Mouse (Mus musculus) megakaryocyte, embryonic 14.5 days (primary cell): Measurements from ENCODE around the gene Phgdh. TPM values are rescaled to one million over a fixed set of nuclear protein-coding genes. Genes with fewer than 3 reads are reported as not detected.
"Not testable (repeated sequence)": the region's sequence is repeated elsewhere in the genome, so short reads cannot be mapped to it uniquely, and the experiment has no call there.

Source experiments
- H3K27me3 ChIP-seq: replicated peaks from 2 replicates; pipeline ENCODE3; 2012; ENCODE audit warnings: inconsistent platforms
- H3K36me3 ChIP-seq: replicated peaks from 2 replicates; pipeline ENCODE3; 2012; ENCODE audit warnings: low read length, inconsistent platforms, mixed read lengths
- H3K4me1 ChIP-seq: 2 replicates; pipeline ENCODE4 v1.6.1; 2012; ENCODE audit warnings: inconsistent platforms
- H3K4me3 ChIP-seq: replicated peaks from 2 replicates; pipeline ENCODE3; 2012; ENCODE audit warnings: moderate library complexity, mild to moderate bottlenecking, inconsistent platforms
- H3K9me3 ChIP-seq: 2 replicates; pipeline ENCODE4 v1.6.1; 2012; ENCODE audit warnings: inconsistent platforms
- FLI1 ChIP-seq: IDR thresholded peaks from 2 replicates; pipeline ENCODE4 v1.6.1; 2012; ENCODE audit warnings: low read length, inconsistent platforms, mixed read lengths
- GATA1 ChIP-seq: IDR thresholded peaks from 3 replicates; pipeline ENCODE4 v1.6.1; 2012; ENCODE audit warnings: mixed read lengths, low read length, inconsistent platforms, borderline replicate concordance
- polyA plus RNA-seq: library from polyadenylated mRNA; stranded (reverse); fragments of >175 nt; gene quantifications from 2 replicates; pipeline ENCODE4 v1.2.3, GENCODE M21; 2012; ENCODE audit warnings: low replicate concordance; ENCODE audit not compliant: insufficient read depth

Phgdh gene
- 70.7 and 71.0 TPM in 2 replicates for polyA plus RNA-seq

- H3K27me3 ChIP-seq, result peaks cover 13% of the 10 kb centered on the region
- H3K4me3 ChIP-seq, result peak within 1 kb of the TSS; percentile 89
- not testable (repeated sequence) for H3K36me3 ChIP-seq, H3K9me3 ChIP-seq
- peaks cover 50% of the 10 kb centered on the region for H3K4me1 ChIP-seq
These were observed at the start of gene Phgdh for GRCm38 (mm10) chr3:98339706-98340109. Phgdh (minus strand) TSS chr3:98339990.

DNA sequence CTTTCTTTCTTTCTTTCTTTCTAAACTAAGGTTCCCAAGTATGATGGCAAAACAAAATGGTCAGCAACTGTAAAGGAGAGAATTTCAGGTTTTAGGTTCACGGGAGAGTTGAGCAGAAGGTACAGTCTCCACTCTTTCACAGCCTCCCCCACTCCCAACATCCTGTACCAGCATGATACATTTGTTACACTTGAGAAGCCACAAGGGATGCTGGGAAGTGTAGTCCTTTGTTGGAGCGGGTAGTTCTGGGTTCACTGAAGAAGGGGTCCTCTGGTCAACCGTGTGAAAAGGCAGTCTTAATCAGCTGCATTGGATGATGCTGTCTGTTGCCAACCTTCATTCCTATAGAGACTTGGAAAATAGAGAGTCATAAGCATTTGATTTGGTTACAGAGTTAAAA, 49.5 kb upstream of the Phgdh start:
- H3K27me3 ChIP-seq, result peaks cover 28% of the 10 kb centered on the region
- H3K4me1 ChIP-seq, result peaks cover 5% of the 10 kb centered on the region; the same call in 1 of the 2 replicates
- no peak overlapping the region for H3K4me3 ChIP-seq
- no peak for TF ChIP-seq FLI1
- no peak for TF ChIP-seq GATA1
- no peaks in the 10 kb centered on the region for H3K9me3 ChIP-seq
- no peaks in the 10 kb centered on the region for H3K36me3 ChIP-seq

GRCm38 (mm10) chr3:98387756-98388155, 48.0 kb upstream of the Phgdh start:
- TF ChIP-seq GATA1, result no peak
- no peak for TF ChIP-seq FLI1
- Histone ChIP-seq H3K36me3 (no peaks in the 10 kb centered on the region), H3K4me1 (peaks cover 13% of the 10 kb centered on the region), H3K4me3 (no peak overlapping the region), H3K9me3 (no peaks in the 10 kb centered on the region), H3K27me3 (peaks cover 44% of the 10 kb centered on the region)

GRCm38 (mm10) chr3:98387086-98387485, 47.3 kb upstream of the Phgdh start:
- no peaks in the 10 kb centered on the region for H3K9me3 ChIP-seq
- H3K4me3 ChIP-seq, result no peak overlapping the region
- TF ChIP-seq GATA1, result no peak
- no peak for TF ChIP-seq FLI1

GRCm38 (mm10) chr3:98383024-98383790, 43.4 kb upstream of the Phgdh start:
- no peaks in the 10 kb centered on the region for H3K36me3 ChIP-seq
- H3K4me1 ChIP-seq, result peaks cover 26% of the 10 kb centered on the region
- H3K4me3 ChIP-seq, result peak overlapping the region; percentile 91
- H3K9me3 ChIP-seq, result no peaks in the 10 kb centered on the region
- TF ChIP-seq FLI1, result no peak
- no peak for TF ChIP-seq GATA1
- H3K27me3 ChIP-seq, result peaks cover 75% of the 10 kb centered on the region

More at GRCm38 (mm10) chr3:98387086-98387485, 47.3 kb upstream of the Phgdh start:
- peaks cover 20% of the 10 kb centered on the region for H3K4me1 ChIP-seq
- H3K36me3 ChIP-seq, result no peaks in the 10 kb centered on the region
- peaks cover 48% of the 10 kb centered on the region for H3K27me3 ChIP-seq

DNA sequence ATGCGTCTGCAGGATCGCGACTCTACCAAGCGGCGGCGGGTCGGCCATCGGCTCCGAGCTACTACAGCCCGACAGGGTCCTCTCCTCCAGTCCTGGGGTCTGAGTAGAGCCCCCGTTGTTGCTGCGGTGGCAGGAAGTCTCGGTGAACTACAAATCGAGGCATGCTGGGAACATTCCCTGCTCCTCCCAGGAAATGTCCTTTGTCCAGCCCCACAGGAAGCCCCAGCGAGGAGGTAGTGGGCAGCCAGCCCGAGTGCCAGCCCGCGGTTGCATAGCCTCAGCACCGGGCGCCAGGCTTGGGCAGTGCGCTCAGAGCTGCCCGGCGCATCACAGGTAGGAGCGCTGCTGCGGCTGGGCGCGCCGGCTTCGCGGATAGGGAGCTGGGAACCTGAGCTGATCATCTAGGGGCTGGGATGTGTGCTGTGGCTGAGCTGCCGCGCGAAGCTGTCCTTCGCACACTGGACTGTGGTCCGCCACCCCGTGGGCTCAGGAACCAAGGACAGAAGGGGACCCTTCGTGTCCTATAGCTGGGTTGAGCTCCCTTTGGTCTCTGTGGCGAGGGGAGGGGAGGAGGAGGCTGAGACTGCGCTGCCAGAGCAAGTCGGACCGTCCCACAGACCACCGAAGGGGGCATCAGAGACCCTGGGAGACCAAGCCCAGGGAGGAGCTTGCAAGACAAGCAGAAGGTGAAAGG, 42.6 kb upstream of the Phgdh start, which contains the start of gene Zfp697:
Zfp697 (plus strand) TSS at position 216 of the 694 bp plus-strand sequence.
- Histone ChIP-seq H3K9me3 (no peaks in the 10 kb centered on the region), H3K4me3 (peak within 1 kb of the TSS; percentile 91), H3K27me3 (peaks cover 73% of the 10 kb centered on the region), H3K4me1 (peaks cover 26% of the 10 kb centered on the region), H3K36me3 (no peaks in the 10 kb centered on the region)
- TF ChIP-seq FLI1, result no peak
- TF ChIP-seq GATA1, result no peak

- no peak for TF ChIP-seq GATA1
- TF ChIP-seq FLI1, result no peak
- peaks cover 31% of the 10 kb centered on the region for H3K4me1 ChIP-seq
- H3K9me3 ChIP-seq, result no peaks in the 10 kb centered on the region
- H3K36me3 ChIP-seq, result no peaks in the 10 kb centered on the region
- H3K4me3 ChIP-seq, result peak overlapping the region; percentile 91
- H3K27me3 ChIP-seq, result peaks cover 78% of the 10 kb centered on the region
These were observed 42.0 kb upstream of the Phgdh start for GRCm38 (mm10) chr3:98381677-98382245.

- H3K9me3 ChIP-seq, result no peaks in the 10 kb centered on the region
- no peaks in the 10 kb centered on the region for H3K36me3 ChIP-seq
- peaks cover 33% of the 10 kb centered on the region for H3K4me1 ChIP-seq
- TF ChIP-seq GATA1, result no peak
- TF ChIP-seq FLI1, result no peak
- no peak overlapping the region for H3K4me3 ChIP-seq
- H3K27me3 ChIP-seq, result peaks cover 66% of the 10 kb centered on the region
These were observed 39.4 kb upstream of the Phgdh start for GRCm38 (mm10) chr3:98379236-98379635.

DNA sequence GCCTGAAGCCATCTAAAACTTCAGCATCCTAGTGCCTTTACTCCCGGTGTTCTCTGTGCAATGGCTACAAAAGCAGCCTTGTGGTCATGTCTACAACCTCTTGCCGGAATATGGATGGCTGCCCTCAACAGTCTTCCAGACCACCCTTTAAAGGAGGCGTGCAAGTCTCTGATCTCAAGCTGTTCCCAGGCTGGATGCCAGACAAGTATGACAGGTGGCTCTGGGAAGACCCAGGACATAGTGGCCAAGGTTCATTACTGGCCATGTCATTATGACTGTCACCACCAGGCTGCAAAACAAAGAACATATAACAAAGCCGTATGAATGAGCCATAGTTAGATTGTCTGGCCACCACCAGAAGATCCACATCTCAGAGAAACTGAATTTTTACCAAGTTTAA, 38.5 kb upstream of the Phgdh start:
- H3K4me1 ChIP-seq, result peaks cover 34% of the 10 kb centered on the region
- H3K27me3 ChIP-seq, result peaks cover 56% of the 10 kb centered on the region
- H3K9me3 ChIP-seq, result no peaks in the 10 kb centered on the region
- TF ChIP-seq GATA1, result no peak
- no peak for TF ChIP-seq FLI1
- no peak overlapping the region for H3K4me3 ChIP-seq
- H3K36me3 ChIP-seq, result no peaks in the 10 kb centered on the region

GRCm38 (mm10) chr3:98374980-98375379, 35.2 kb upstream of the Phgdh start:
- Histone ChIP-seq H3K9me3 (peaks cover 9% of the 10 kb centered on the region; the same call in 1 of the 2 replicates), H3K27me3 (peaks cover 28% of the 10 kb centered on the region), H3K4me3 (no peak overlapping the region), H3K36me3 (no peaks in the 10 kb centered on the region), H3K4me1 (peaks cover 17% of the 10 kb centered on the region)
- no peak for TF ChIP-seq FLI1
